Mouse (Mus musculus) G1E (cell line): ENCODE data around the gene Cd24a. TPM values are rescaled to one million over a fixed set of nuclear protein-coding genes. Genes with fewer than 3 reads are reported as not detected.

Source experiments
- ATAC-seq: 2 replicates; pipeline ENCODE4 v1.8.0; 2016; ENCODE audit warnings: mild to moderate bottlenecking; ENCODE audit not compliant: insufficient number of reproducible peaks, poor library complexity, low FRiP score, severe bottlenecking; ENCODE audit errors: extremely low read depth
- DNase-seq: peaks from one replicate; pipeline ENCODE4 v3.0.0; 2012; ENCODE audit warnings: low spot score
- H3K27me3 ChIP-seq: 2 replicates; pipeline ENCODE4 v1.6.1; 2012; ENCODE audit warnings: mild to moderate bottlenecking, low read length, inconsistent platforms; ENCODE audit not compliant: insufficient read depth
- H3K36me3 ChIP-seq: replicated peaks from 2 replicates; pipeline ENCODE3; 2012; ENCODE audit warnings: mild to moderate bottlenecking, inconsistent platforms
- H3K4me1 ChIP-seq: 2 replicates; pipeline ENCODE4 v1.6.1; 2012; ENCODE audit warnings: low read depth, low read length, inconsistent platforms, mixed read lengths; ENCODE audit not compliant: insufficient read depth
- H3K4me3 ChIP-seq: 2 replicates; pipeline ENCODE4 v1.5.1; 2012; ENCODE audit warnings: low read depth, mild to moderate bottlenecking, inconsistent platforms, low read length, moderate library complexity, mixed read lengths
- H3K9me3 ChIP-seq: replicated peaks from 2 replicates; pipeline ENCODE4 v1.6.1; 2012; ENCODE audit warnings: inconsistent platforms
- CTCF ChIP-seq: IDR thresholded peaks from 2 replicates; pipeline ENCODE4 v1.5.1; 2012; ENCODE audit warnings: low read depth, low read length, inconsistent platforms, mixed read lengths
- GATA1 ChIP-seq: IDR thresholded peaks from 2 replicates; pipeline ENCODE4 v1.6.1; 2012; ENCODE audit warnings: borderline replicate concordance, low read length, inconsistent platforms, mixed read lengths
- GATA2 ChIP-seq: IDR thresholded peaks from 2 replicates; pipeline ENCODE4 v1.6.1; 2012; ENCODE audit warnings: low read depth, low read length, inconsistent platforms, borderline replicate concordance
- POLR2AphosphoS5 ChIP-seq: IDR thresholded peaks from 2 replicates; pipeline ENCODE4 v1.6.1; 2012; ENCODE audit warnings: low read depth, low read length, inconsistent platforms; ENCODE audit not compliant: insufficient replicate concordance
- TAL1 ChIP-seq: conservative IDR thresholded peaks from 2 replicates; pipeline ENCODE4 v1.6.1; 2012; ENCODE audit warnings: low read depth, low read length, inconsistent platforms, mixed read lengths
- polyA plus RNA-seq: library from polyadenylated mRNA; stranded (reverse); fragments of >175 nt; gene quantifications from 2 replicates; pipeline ENCODE4 v1.2.3, GENCODE M21; 2012
- total RNA-seq, 2 experiments: library from RNA; stranded (forward) in 1 of 2; stranded (reverse) in 1 of 2; fragments of 200-1000 nt in 1 of 2; fragments of >200 nt in 1 of 2; fragmentation: Nextera tagmentation in 1 of 2; gene quantifications; 2 replicates each; pipeline ENCODE4 v1.2.3; 2014 to 2017

The Cd24a gene
- total and polyA plus RNA-seq, 3 experiments: 260 to 1,184 (median 1,162) TPM

DNA sequence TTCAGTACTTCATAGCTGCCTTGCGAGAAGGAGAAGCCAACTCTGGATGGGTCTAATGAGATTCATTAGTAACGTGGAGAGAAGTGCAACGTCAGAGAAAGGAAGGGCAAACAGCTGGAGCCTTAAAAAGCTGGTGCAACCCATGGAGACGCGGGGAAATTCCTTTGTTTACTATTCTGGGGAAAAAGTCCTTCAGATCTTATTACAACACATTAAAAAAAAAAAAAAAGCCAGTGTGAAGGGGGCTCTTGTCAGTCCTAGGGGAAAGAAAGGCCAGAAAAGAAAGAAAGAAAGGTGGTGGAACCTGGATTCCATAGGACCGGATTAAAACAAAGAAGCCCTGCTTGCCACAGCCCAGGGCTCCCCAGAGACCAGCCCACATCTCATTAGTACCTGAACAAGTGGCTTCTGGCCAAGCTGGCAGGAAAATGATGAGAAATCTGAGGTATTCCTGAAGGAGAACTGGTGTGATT, 41.0 kb downstream of the Cd24a start:
- Histone ChIP-seq H3K9me3 (no peaks in the 10 kb centered on the region), H3K27me3 (no peaks in the 10 kb centered on the region), H3K4me3 (no peak overlapping the region), H3K4me1 (peaks cover 4% of the 10 kb centered on the region; the same call in 1 of the 2 replicates), H3K36me3 (no peaks in the 10 kb centered on the region)
- DNase-seq (no peak), ATAC-seq (no peak)
- TF ChIP-seq TAL1: no peak
- no peak for TF ChIP-seq GATA1
- no peak for TF ChIP-seq POLR2AphosphoS5
- TF ChIP-seq CTCF: no peak
- no peak for TF ChIP-seq GATA2

DNA sequence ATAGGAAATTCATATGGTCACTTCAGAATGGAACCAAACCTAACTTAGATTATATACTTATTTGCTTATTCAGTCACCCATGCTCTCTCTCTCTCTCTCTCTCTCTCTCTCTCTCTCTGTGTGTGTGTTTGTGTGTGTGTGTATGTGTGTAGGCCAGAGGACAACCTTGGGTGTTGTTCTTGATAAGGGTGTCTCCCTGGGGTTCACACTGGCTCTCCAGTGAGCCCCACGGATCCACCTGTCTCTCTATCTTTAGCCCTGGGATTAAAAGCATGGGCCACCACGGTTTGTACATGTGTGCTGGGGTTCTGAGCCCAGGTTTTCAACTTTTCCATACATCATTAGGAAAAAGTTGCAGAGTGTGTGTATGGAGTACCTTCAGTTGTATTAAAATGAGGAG, 41.9 kb downstream of the Cd24a start:
- TF ChIP-seq CTCF: no peak
- no peak for TF ChIP-seq POLR2AphosphoS5
- H3K9me3 ChIP-seq: no peaks in the 10 kb centered on the region
- H3K4me3 ChIP-seq: no peak overlapping the region
- H3K4me1 ChIP-seq: peaks cover 4% of the 10 kb centered on the region; the same call in 1 of the 2 replicates
- ATAC-seq (no peak), DNase-seq (no peak)
- H3K36me3 ChIP-seq: no peaks in the 10 kb centered on the region
- H3K27me3 ChIP-seq: no peaks in the 10 kb centered on the region

DNA sequence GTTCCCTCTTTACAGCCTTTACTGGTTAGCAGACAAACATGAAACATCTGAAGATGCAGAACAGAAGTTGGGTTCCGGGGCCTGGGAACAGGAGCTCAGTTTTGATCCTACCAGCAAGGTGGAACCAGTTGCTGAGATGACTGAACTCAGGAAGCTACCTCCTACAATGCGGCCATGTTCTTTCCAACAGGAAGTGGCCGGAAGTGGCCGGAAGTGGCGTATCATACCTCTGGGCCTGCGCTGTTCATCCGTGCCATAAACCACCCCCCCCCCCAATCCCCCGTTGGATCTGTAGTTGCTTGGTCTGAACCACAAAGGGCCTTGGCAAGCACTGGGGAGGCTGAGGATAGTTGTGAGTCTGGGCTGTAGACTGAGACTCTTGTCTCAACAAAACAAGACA, 45.4 kb downstream of the Cd24a start:
- TF ChIP-seq CTCF: no peak
- no peak for TF ChIP-seq GATA2
- no peak for TF ChIP-seq POLR2AphosphoS5
- TF ChIP-seq GATA1: no peak
- no peak for TF ChIP-seq TAL1
- Histone ChIP-seq H3K4me1 (peaks cover 4% of the 10 kb centered on the region; the same call in 1 of the 2 replicates), H3K27me3 (no peaks in the 10 kb centered on the region), H3K4me3 (no peak overlapping the region), H3K9me3 (peaks cover 8% of the 10 kb centered on the region), H3K36me3 (no peaks in the 10 kb centered on the region)
- DNase-seq (no peak), ATAC-seq (no peak)

DNA sequence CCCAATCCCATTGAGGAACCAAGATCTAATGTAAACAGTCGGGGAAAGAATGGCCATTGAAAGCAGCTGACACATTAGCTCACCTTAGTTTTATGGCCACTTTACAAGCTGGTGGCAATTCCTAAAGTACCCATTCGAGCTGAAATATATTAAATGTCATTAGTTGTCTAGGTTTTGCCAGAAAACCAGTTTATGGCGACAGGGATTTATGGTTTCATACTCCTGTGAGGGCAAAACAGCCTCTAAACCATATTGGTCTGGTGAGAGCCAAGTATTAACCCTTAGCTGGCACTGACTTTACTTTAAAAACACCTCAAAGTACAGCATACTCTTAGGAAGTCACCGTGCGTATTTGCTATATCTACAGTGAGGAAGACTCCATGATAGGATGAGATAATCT, 46.3 kb downstream of the Cd24a start:
- peaks cover 4% of the 10 kb centered on the region; the same call in 1 of the 2 replicates for H3K4me1 ChIP-seq
- no peak for DNase-seq
- ATAC-seq: no peak

DNA sequence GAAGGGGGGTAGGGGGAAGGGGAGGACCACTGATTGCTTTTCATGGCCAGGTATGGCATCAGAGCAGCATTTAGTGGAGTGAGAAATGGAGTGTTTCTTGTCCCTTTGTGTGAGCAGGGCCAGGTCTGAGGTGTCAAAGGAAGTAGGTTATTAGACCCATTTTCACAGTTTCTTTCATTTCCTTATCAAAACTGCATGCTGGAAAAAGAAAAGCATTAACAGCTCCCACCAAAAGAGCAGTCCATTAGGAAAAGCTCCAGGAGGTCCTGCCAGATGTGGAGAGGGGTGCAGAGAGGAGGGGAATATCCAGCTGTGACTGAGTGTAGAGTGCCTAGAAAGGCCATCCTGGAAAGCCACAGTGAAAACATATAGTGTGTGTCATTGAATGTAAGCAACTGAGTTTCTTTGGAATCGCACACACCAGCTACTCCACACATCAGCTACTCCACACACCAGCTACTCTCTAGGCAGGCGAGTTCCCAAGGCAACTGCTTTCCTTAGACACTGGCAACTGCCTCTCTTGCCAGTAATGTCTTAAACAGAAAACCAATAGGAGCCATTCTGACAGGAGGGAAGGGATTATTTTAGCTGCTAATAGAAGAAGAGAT, 46.8 kb downstream of the Cd24a start:
- H3K9me3 ChIP-seq: peaks cover 8% of the 10 kb centered on the region
- H3K36me3 ChIP-seq: no peaks in the 10 kb centered on the region
- TF ChIP-seq TAL1: no peak
- TF ChIP-seq CTCF: no peak
- no peak for TF ChIP-seq POLR2AphosphoS5
- no peak for TF ChIP-seq GATA1
- no peak for TF ChIP-seq GATA2
- H3K27me3 ChIP-seq: no peaks in the 10 kb centered on the region
- no peak for ATAC-seq
- H3K4me1 ChIP-seq: peaks cover 6% of the 10 kb centered on the region; the same call in 1 of the 2 replicates
- DNase-seq: no peak
- no peak overlapping the region for H3K4me3 ChIP-seq

More for the DNA sequence above, 46.3 kb downstream of the Cd24a start:
- no peak for TF ChIP-seq POLR2AphosphoS5
- no peak for TF ChIP-seq GATA1
- no peak for TF ChIP-seq TAL1
- no peak for TF ChIP-seq GATA2
- no peak for TF ChIP-seq CTCF
- Histone ChIP-seq H3K27me3 (no peaks in the 10 kb centered on the region), H3K36me3 (no peaks in the 10 kb centered on the region), H3K9me3 (peaks cover 8% of the 10 kb centered on the region), H3K4me3 (no peak overlapping the region)

DNA sequence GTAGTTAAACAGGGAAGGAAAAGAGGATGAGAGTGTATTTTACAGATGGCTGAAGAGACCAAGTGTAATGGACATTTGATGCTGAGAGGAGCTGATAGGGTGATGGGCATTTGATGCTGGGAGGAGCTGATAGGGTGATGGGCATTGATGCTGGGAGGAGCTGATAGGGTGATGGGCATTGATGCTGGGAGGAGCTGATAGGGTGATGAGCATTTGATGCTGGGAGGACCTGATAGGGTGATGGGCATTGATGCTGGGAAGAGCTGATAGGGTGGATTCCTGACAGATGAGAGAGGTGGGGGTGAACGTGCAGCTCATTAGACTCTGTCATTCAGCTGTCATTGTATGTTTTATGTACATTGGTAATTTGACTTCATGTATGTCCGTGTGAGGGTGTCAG, 47.5 kb downstream of the Cd24a start:
- TF ChIP-seq GATA1 (no peak), TAL1 (peak; percentile 34), CTCF (no peak)
- ATAC-seq (no peak), DNase-seq (no peak)
- Histone ChIP-seq H3K9me3 (peaks cover 8% of the 10 kb centered on the region), H3K4me1 (peaks cover 11% of the 10 kb centered on the region; the same call in 1 of the 2 replicates), H3K4me3 (no peak overlapping the region), H3K27me3 (no peaks in the 10 kb centered on the region), H3K36me3 (no peaks in the 10 kb centered on the region)

DNA sequence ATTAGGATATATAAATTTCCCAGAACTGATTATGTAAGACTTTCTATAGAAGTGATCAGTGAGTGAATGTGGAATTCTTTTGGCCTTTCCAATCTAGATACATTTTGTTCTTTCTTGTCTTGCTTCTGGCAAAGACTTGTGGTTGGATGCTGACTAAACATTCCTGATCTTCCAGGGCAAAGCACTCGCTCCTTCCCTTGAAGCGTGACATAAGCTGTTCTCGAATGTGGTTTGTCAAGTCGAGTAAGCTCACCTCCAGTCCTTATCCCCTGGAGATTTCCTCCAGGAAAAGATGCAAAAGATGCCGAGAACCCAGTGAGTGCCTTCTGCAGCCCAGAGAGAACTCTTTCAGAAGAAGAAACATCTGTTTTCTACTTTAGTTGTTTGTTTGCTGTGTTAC, 51.1 kb downstream of the Cd24a start:
- TF ChIP-seq TAL1 (no peak), POLR2AphosphoS5 (no peak), GATA1 (no peak), GATA2 (no peak), CTCF (no peak)
- Histone ChIP-seq H3K27me3 (no peaks in the 10 kb centered on the region), H3K36me3 (no peaks in the 10 kb centered on the region), H3K4me3 (no peak overlapping the region), H3K9me3 (peaks cover 8% of the 10 kb centered on the region), H3K4me1 (peaks cover 21% of the 10 kb centered on the region; the same call in 1 of the 2 replicates)
- ATAC-seq: no peak
- no peak for DNase-seq
